14 mouse cellular contexts compared by ENCODE assay signal in genomic region chr9:75193858-75194257, GRCm38 (mm10). TPM values are rescaled to one million over a fixed set of nuclear protein-coding genes. Genes with fewer than 3 reads are reported as not detected.
DNase-seq lines count a peak whose midpoint lies in the region; ATAC-seq and TF ChIP-seq lines count a peak whose summit lies in the region.
"Had no signal": no experiment of that assay in that cellular context is flagged by ENCODE, and none has a peak within 500 bp of the region (broad histone marks: within the 10 kb centered on the region; RNA-seq: fewer than 3 reads in every experiment).

No protein-coding gene starts in this region.

- no peak overlapping the region for H3K4me2 ChIP-seq in hindbrain, embryonic 11.5 days (replicated peaks; ENCODE audit: low read depth, low read length)
- no peak overlapping the region for H3K4me2 ChIP-seq in hindbrain, embryonic 16.5 days (ENCODE audit: low read length)
- H3K4me2 ChIP-seq in limb, embryonic 14.5 days (replicated peaks; ENCODE audit: low read depth, low read length, severe bottlenecking), result no peak overlapping the region
- H3K4me2 ChIP-seq: embryonic facial prominence, embryonic 15.5 days; lung, embryonic 14.5 days had no signal

- no peak overlapping the region for H3K27ac ChIP-seq in hindbrain, embryonic 11.5 days (ENCODE audit: low read depth, low read length)
- H3K27ac ChIP-seq in hindbrain, embryonic 16.5 days (ENCODE audit: low read depth, low read length), result no peak overlapping the region
- H3K27ac ChIP-seq in limb, embryonic 14.5 days (replicated peaks; ENCODE audit: low read depth, low read length), result no peak overlapping the region
- H3K27ac ChIP-seq: embryonic facial prominence, embryonic 15.5 days had no signal

- H3K4me1 ChIP-seq in hindbrain, embryonic 11.5 days (replicated peaks; ENCODE audit: control insufficient read depth, insufficient read depth, low read length), result no peaks in the 10 kb centered on the region
- H3K4me1 ChIP-seq in hindbrain, embryonic 16.5 days (ENCODE audit: control insufficient read depth, insufficient read depth, low read depth, low read length), result no peaks in the 10 kb centered on the region
- H3K4me1 ChIP-seq in limb, embryonic 14.5 days (ENCODE audit: control insufficient read depth, insufficient read depth, low read length), result peaks cover 2% of the 10 kb centered on the region; the same call in 1 of the 2 replicates
- H3K4me1 ChIP-seq: embryonic facial prominence, embryonic 15.5 days had no signal

- TF ChIP-seq POLR2A in limb, embryonic 14.5 days (IDR thresholded peaks at IDR 0.05; ENCODE audit: borderline replicate concordance, extremely low read depth, insufficient read depth, insufficient read length), result no peak

- H3K4me3 ChIP-seq in hindbrain, embryonic 11.5 days (ENCODE audit: low read depth, low read length), result no peak overlapping the region
- no peak overlapping the region for H3K4me3 ChIP-seq in hindbrain, embryonic 16.5 days (ENCODE audit: low read length)
- no peak overlapping the region for H3K4me3 ChIP-seq in limb, embryonic 14.5 days (replicated peaks; ENCODE audit: low read length)
- H3K4me3 ChIP-seq: embryonic facial prominence, embryonic 15.5 days had no signal

- H3K9me3 ChIP-seq in hindbrain, embryonic 11.5 days (ENCODE audit: control insufficient read depth, low read length), result no peaks in the 10 kb centered on the region
- no peaks in the 10 kb centered on the region for H3K9me3 ChIP-seq in hindbrain, embryonic 16.5 days (ENCODE audit: control insufficient read depth, low read length)
- H3K9me3 ChIP-seq in limb, embryonic 14.5 days (ENCODE audit: control insufficient read depth, low read length), result no peaks in the 10 kb centered on the region
- H3K9me3 ChIP-seq: embryonic facial prominence, embryonic 15.5 days had no signal

- H3K36me3 ChIP-seq in hindbrain, embryonic 11.5 days (ENCODE audit: control insufficient read depth, insufficient read depth, low read length), result 0 out of 2 replicates have a peak, but pooled peaks cover 3% of the 10 kb centered on the region
- peaks cover 18% of the 10 kb centered on the region for H3K36me3 ChIP-seq in hindbrain, embryonic 16.5 days (ENCODE audit: control insufficient read depth, insufficient read depth, low read length)
- H3K36me3 ChIP-seq in limb, embryonic 14.5 days (ENCODE audit: control insufficient read depth, insufficient read depth, low read length), result peaks cover 45% of the 10 kb centered on the region

- DNase-seq in cerebellum, adult 9-11 months, result peak; percentile 34
- DNase-seq in hindbrain, embryonic 11.5 days (ENCODE audit: low spot score), result peak; percentile 11
- DNase-seq in NIH3T3 (ENCODE audit: low read depth), result peak; percentile 34
- DNase-seq in limb, embryonic 14.5 days (ENCODE audit: low spot score), result peak; percentile 23
- DNase-seq in frontal cortex, postnatal 14 days (ENCODE audit: low spot score in 2 of 2), result no peak
- no peak for DNase-seq in frontal cortex, postnatal 36 days (ENCODE audit: low spot score in 2 of 2)
- DNase-seq: B cell, adult 2 months; forebrain, postnatal 0 days; lung, embryonic 14.5 days; right cerebral cortex, adult 18-20 months had no signal

- 44% methylated on average over 4 of the region's 4 CpGs for WGBS in hindbrain, embryonic 11.5 days
- 47% methylated on average over 4 of the region's 4 CpGs for WGBS in hindbrain, embryonic 16.5 days
- 55% methylated on average over 4 of the region's 4 CpGs for WGBS in limb, embryonic 14.5 days

- no peak for ATAC-seq in cerebellum, adult (ENCODE audit: insufficient number of reproducible peaks, low FRiP score, low TSS enrichment)
- ATAC-seq in hindbrain, embryonic 11.5 days (ENCODE audit: low FRiP score), result no peak
- no peak for ATAC-seq in hindbrain, embryonic 16.5 days
- peak; percentile 60; the same call in 1 of the 2 replicates for ATAC-seq in limb, embryonic 14.5 days (ENCODE audit: low FRiP score, low read depth)
- ATAC-seq: forebrain, postnatal 0 days; intestine, embryonic 16.5 days had no signal

- no peaks in the 10 kb centered on the region for H3K27me3 ChIP-seq in hindbrain, embryonic 11.5 days (ENCODE audit: control insufficient read depth, insufficient read depth, low read length)
- no peaks in the 10 kb centered on the region for H3K27me3 ChIP-seq in hindbrain, embryonic 16.5 days (replicated peaks; ENCODE audit: control insufficient read depth, insufficient read depth, low read length)
- no peaks in the 10 kb centered on the region for H3K27me3 ChIP-seq in limb, embryonic 14.5 days (ENCODE audit: control insufficient read depth, insufficient read depth, low read length)
- H3K27me3 ChIP-seq: embryonic facial prominence, embryonic 15.5 days had no signal

- H3K9ac ChIP-seq in hindbrain, embryonic 11.5 days (ENCODE audit: low read depth, low read length), result no peak overlapping the region
- H3K9ac ChIP-seq in hindbrain, embryonic 16.5 days (ENCODE audit: low read depth, low read length), result no peak overlapping the region
- no peak overlapping the region for H3K9ac ChIP-seq in limb, embryonic 14.5 days (ENCODE audit: low read depth, low read length, severe bottlenecking)
- H3K9ac ChIP-seq: embryonic facial prominence, embryonic 15.5 days; forebrain, postnatal 0 days; lung, embryonic 14.5 days had no signal

RNA-seq across cellular contexts. Expression of gene Myo5c, which starts 38.0 kb away (rescaled TPM):
- polyA plus RNA-seq in hindbrain, embryonic 11.5 days (2014; fragmentation: Nextera tagmentation; extraction: Ambion mirVana), result 0.34 and 0.61 TPM in 2 replicates
- 0.41 and 0.51 TPM in 2 replicates for polyA plus RNA-seq in hindbrain, embryonic 16.5 days (2015; fragmentation: Nextera tagmentation; extraction: Ambion mirVana)
- 0.27 and 0.52 TPM in 2 replicates for polyA plus RNA-seq in limb, embryonic 14.5 days (2012; rRNA removed)
- polyA plus RNA-seq in limb, embryonic 14.5 days (2014; fragmentation: Nextera tagmentation; extraction: Ambion mirVana), result 0.15 and 0.23 TPM in 2 replicates

Comparison
In these comparisons a context has a peak if more than half of its experiments do, and no peak if none do; other contexts are left out.
1. DNase-seq: peak in cerebellum, adult 9-11 months (single experiment), hindbrain, embryonic 11.5 days (single experiment), NIH3T3 (single experiment) and limb, embryonic 14.5 days (single experiment); none in frontal cortex, postnatal 14 days (0 of 2) and frontal cortex, postnatal 36 days (0 of 2).